Comparison of ENCODE assay signal across 27 mouse cellular contexts in the genomic region with DNA sequence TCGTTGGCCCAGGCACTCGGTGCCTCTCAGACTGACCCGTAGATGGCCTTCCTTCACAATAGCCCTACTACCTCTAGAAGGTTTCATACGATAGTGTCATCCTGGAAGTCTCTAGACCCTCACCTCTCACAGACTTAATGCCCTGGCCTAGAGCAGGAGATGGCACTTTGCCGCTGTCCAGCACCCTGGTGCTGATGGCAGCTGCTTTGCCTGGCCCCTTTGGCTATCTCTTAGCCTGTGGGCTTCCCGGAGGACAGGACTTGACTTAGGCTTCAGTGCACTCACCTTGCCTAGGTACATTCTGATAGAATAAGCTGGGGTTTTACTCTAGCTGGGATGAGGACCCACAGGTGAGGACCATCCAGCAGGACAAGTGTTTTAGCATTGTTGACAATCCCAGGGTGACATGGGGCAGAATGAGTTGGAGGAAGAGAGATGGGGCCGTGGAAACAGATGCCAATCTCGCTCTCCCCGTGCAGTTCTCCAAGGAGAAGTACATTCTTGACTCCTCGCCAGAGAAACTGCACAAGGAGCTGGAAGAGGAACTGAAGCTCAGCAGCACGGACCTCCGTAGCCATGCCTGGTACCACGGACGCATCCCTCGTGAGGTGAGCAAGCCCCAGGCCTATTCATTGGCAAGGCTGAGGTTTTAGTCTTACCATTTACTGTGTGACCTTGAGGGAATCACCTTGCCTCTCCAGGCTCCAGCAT. TPM values are rescaled to one million over a fixed set of nuclear protein-coding genes. Genes with fewer than 3 reads are reported as not detected.
A peak's percentile ranks its signal among the peaks of the same experiment; 100 is the strongest.
DNase-seq lines count a peak whose midpoint lies in the region; ATAC-seq and TF ChIP-seq lines count a peak whose summit lies in the region.
"Had no signal": no experiment of that assay in that cellular context is flagged by ENCODE, and none has a peak within 500 bp of the region (broad histone marks: within the 10 kb centered on the region; RNA-seq: fewer than 3 reads in every experiment).

No protein-coding gene starts in this region.

- H3K4me2 ChIP-seq in lung, embryonic 14.5 days, result no peak overlapping the region
- H3K4me2 ChIP-seq: heart, embryonic 15.5 days; midbrain, embryonic 12.5 days had no signal

- ATAC-seq in lung, embryonic 14.5 days (ENCODE audit: insufficient read depth), result no peak
- ATAC-seq in megakaryocyte progenitor cell, adult 5-6 weeks (replicated peaks; ENCODE audit: poor library complexity), result peak; percentile 57
- ATAC-seq: inflammation-experienced regulatory T-cells, adult 6 months; liver, postnatal 0 days had no signal

- no peaks in the 10 kb centered on the region for H3K9me3 ChIP-seq in lung, embryonic 14.5 days (ENCODE audit: low read depth, low read length)
- H3K9me3 ChIP-seq: embryonic facial prominence, embryonic 10.5 days; heart, embryonic 15.5 days; limb, embryonic 10.5 days; midbrain, embryonic 12.5 days had no signal

- H3K27me3 ChIP-seq in lung, embryonic 14.5 days (ENCODE audit: insufficient read depth, low read length), result peaks cover 21% of the 10 kb centered on the region
- H3K27me3 ChIP-seq: CH12.LX had no signal

- WGBS in lung, embryonic 14.5 days, result 66% methylated on average over 15 of the region's 15 CpGs

- peak; percentile 40 for DNase-seq in cerebellum, adult 9-11 months
- DNase-seq in cerebellum, postnatal 36 days, result no peak
- DNase-seq in lung, embryonic 14.5 days, result peak; percentile 44
- no peak for DNase-seq in lung, postnatal 25 days (ENCODE audit: low spot score)
- DNase-seq in NIH3T3 (ENCODE audit: low read depth), result peak; percentile 59
- DNase-seq in retina, postnatal 1 day, result no peak
- DNase-seq: adrenal gland, adult 8-10 months; cerebellum, adult 11 months; cerebellum, postnatal 14 days; heart, adult 18-20 months; kidney, adult 2 months; kidney, postnatal 14 days; layer of hippocampus, adult 9-11 months; liver, postnatal 0 days; lung, postnatal 14 days; right cerebral cortex, adult 18-20 months; thymus, postnatal 14 days had no signal

- no peaks in the 10 kb centered on the region for H3K4me1 ChIP-seq in lung, embryonic 14.5 days (ENCODE audit: insufficient read depth)

- H3K4me3 ChIP-seq in lung, embryonic 14.5 days (ENCODE audit: low read depth, low read length), result no peak overlapping the region
- H3K4me3 ChIP-seq: embryonic facial prominence, embryonic 10.5 days; heart, embryonic 15.5 days; limb, embryonic 10.5 days; midbrain, embryonic 12.5 days had no signal

- no peak for TF ChIP-seq CTCF in lung, embryonic 14.5 days (IDR thresholded peaks at IDR 0.05; ENCODE audit: low read depth)

- peaks cover 50% of the 10 kb centered on the region for H3K36me3 ChIP-seq in lung, embryonic 14.5 days (ENCODE audit: insufficient read depth)

- H3K9ac ChIP-seq in lung, embryonic 14.5 days, result no peak overlapping the region
- H3K9ac ChIP-seq: heart, embryonic 15.5 days; liver, postnatal 0 days; midbrain, embryonic 12.5 days had no signal

- H3K27ac ChIP-seq in lung, embryonic 14.5 days (ENCODE audit: low read depth), result no peak overlapping the region
- H3K27ac ChIP-seq: embryonic facial prominence, embryonic 10.5 days; heart, embryonic 15.5 days; limb, embryonic 10.5 days; midbrain, embryonic 12.5 days had no signal

RNA-seq across cellular contexts. Expression of gene 6330409D20Rik, which starts 3.6 kb away (rescaled TPM):
- polyA plus RNA-seq in lung, embryonic 14.5 days (2014; fragmentation: Nextera tagmentation; extraction: Ambion mirVana), result 0.20 TPM in 1 of 2 replicates, not detected in the other
- total RNA-seq in megakaryocyte progenitor cell, adult 5-6 weeks (2015), result not detected in 2 replicates
- total RNA-seq in megakaryocyte progenitor cell, adult 5-6 weeks (2017), result not detected in 2 replicates
- total RNA-seq: adrenal gland, adult 8-10 months; CH12.LX; gastrocnemius, adult 8-10 months; heart, adult 18-20 months; hematopoietic stem cell, adult 5-6 weeks; liver, adult 2 months had no signal
- polyA plus RNA-seq: kidney, adult 2 months; limb, embryonic 10.5 days; liver, adult 2 months; liver, postnatal 0 days had no signal

RNA-seq across cellular contexts. Expression of gene Tor2a, which starts 12.6 kb away (rescaled TPM):
- 66.2 and 71.0 TPM in 2 replicates for polyA plus RNA-seq in lung, embryonic 14.5 days (2014; fragmentation: Nextera tagmentation; extraction: Ambion mirVana)
- 25.1 and 26.7 TPM in 2 replicates for total RNA-seq in megakaryocyte progenitor cell, adult 5-6 weeks (2015)
- 16.2 and 24.5 TPM in 2 replicates for total RNA-seq in megakaryocyte progenitor cell, adult 5-6 weeks (2017)

RNA-seq across cellular contexts. Expression of gene Sh2d3c, which starts 23.6 kb away (rescaled TPM):
- polyA plus RNA-seq in lung, embryonic 14.5 days (2014; fragmentation: Nextera tagmentation; extraction: Ambion mirVana), result 37.6 and 38.8 TPM in 2 replicates
- total RNA-seq in megakaryocyte progenitor cell, adult 5-6 weeks (2015), result 18.2 and 19.9 TPM in 2 replicates
- 10.3 and 10.7 TPM in 2 replicates for total RNA-seq in megakaryocyte progenitor cell, adult 5-6 weeks (2017)

RNA-seq across cellular contexts. Expression of gene Ttc16, which starts 31.0 kb away (rescaled TPM):
- 0.15 and 0.33 TPM in 2 replicates for polyA plus RNA-seq in lung, embryonic 14.5 days (2014; fragmentation: Nextera tagmentation; extraction: Ambion mirVana)
- total RNA-seq in megakaryocyte progenitor cell, adult 5-6 weeks (2015), result 0.12 TPM in 1 of 2 replicates, not detected in the other
- 0.41 TPM in 1 of 2 replicates, not detected in the other for total RNA-seq in megakaryocyte progenitor cell, adult 5-6 weeks (2017)
- total RNA-seq: hematopoietic stem cell, adult 5-6 weeks had no signal

RNA-seq across cellular contexts. Expression of gene Ptrh1, which starts 31.2 kb away (rescaled TPM):
- 2.7 and 4.4 TPM in 2 replicates for polyA plus RNA-seq in lung, embryonic 14.5 days (2014; fragmentation: Nextera tagmentation; extraction: Ambion mirVana)
- total RNA-seq in megakaryocyte progenitor cell, adult 5-6 weeks (2015), result 2.7 and 2.9 TPM in 2 replicates
- total RNA-seq in megakaryocyte progenitor cell, adult 5-6 weeks (2017), result 1.4 TPM in 2 replicates

Comparison
In these comparisons a context has a peak if more than half of its experiments do, and no peak if none do; other contexts are left out.
1. DNase-seq: peak in cerebellum, adult 9-11 months (single experiment), lung, embryonic 14.5 days (single experiment) and NIH3T3 (single experiment); none in cerebellum, postnatal 36 days (0 of 2), lung, postnatal 25 days (single experiment) and retina, postnatal 1 day (single experiment).